Mouse (Mus musculus): Measurements from ENCODE around the gene Antxr1. TPM values are rescaled to one million over a fixed set of nuclear protein-coding genes. Genes with fewer than 3 reads are reported as not detected.

The Antxr1 gene
- polyA plus RNA-seq, 1 experiment from 2014 or later, result 3.6 TPM

Other genes starting within 250 kb of the Antxr1 start
- 0.10 TPM in 1 of 2 replicates, not detected in the other for gene D6Ertd527e, start 231.1 kb downstream of the Antxr1 start, polyA plus RNA-seq (2016; fragmentation: Nextera tagmentation; extraction: Ambion mirVana)
- not detected in 2 replicates for gene Gkn1, start 15.1 kb upstream of the Antxr1 start, polyA plus RNA-seq (2016; fragmentation: Nextera tagmentation; extraction: Ambion mirVana)
- gene Gkn2, start 37.5 kb upstream of the Antxr1 start, polyA plus RNA-seq (2016; fragmentation: Nextera tagmentation; extraction: Ambion mirVana), result not detected in 2 replicates
- 2.1 and 2.5 TPM in 2 replicates for gene Gkn3, start 53.1 kb upstream of the Antxr1 start, polyA plus RNA-seq (2016; fragmentation: Nextera tagmentation; extraction: Ambion mirVana)
- 6.7 and 7.3 TPM in 2 replicates for gene Bmp10, start 93.2 kb upstream of the Antxr1 start, polyA plus RNA-seq (2016; fragmentation: Nextera tagmentation; extraction: Ambion mirVana)
- gene Arhgap25, start 197.4 kb upstream of the Antxr1 start, polyA plus RNA-seq (2016; fragmentation: Nextera tagmentation; extraction: Ambion mirVana), result 2.1 and 2.5 TPM in 2 replicates